Mouse (Mus musculus) spleen, postnatal 36 days (tissue): ENCODE results near the gene 4930455H04Rik.

Source experiments
- DNase-seq, 2 experiments: peaks; one replicate each; pipeline ENCODE4 v3.0.0; 2022; ENCODE audit warnings: low spot score in 2 of 2, mixed read lengths in 1 of 2

The 4930455H04Rik gene

GRCm38 (mm10) chr3:116967967-116968366, at the start of gene 4930455H04Rik:
TSS of gene 4930455H04Rik (plus strand) at chr3:116968267.
- DNase-seq, result no peak

GRCm38 (mm10) chr3:116921535-116921934, 46.5 kb upstream of the 4930455H04Rik start:
- no peak for DNase-seq

GRCm38 (mm10) chr3:116923042-116923441, 45.0 kb upstream of the 4930455H04Rik start:
- DNase-seq, result no peak

- DNase-seq, result no peak
Measured at GRCm38 (mm10) chr3:116928994-116929393, 39.1 kb upstream of the 4930455H04Rik start.

GRCm38 (mm10) chr3:116933158-116933557, 34.9 kb upstream of the 4930455H04Rik start:
- DNase-seq, result no peak

- DNase-seq, result no peak
Measured at GRCm38 (mm10) chr3:116936934-116937691, 31.0 kb upstream of the 4930455H04Rik start.

- DNase-seq, result no peak
Measured at GRCm38 (mm10) chr3:116940804-116941558, 27.1 kb upstream of the 4930455H04Rik start.

GRCm38 (mm10) chr3:116941559-116942117, 26.4 kb upstream of the 4930455H04Rik start:
- DNase-seq, result no peak

GRCm38 (mm10) chr3:116942751-116943150, 25.3 kb upstream of the 4930455H04Rik start:
- DNase-seq, result no peak

GRCm38 (mm10) chr3:116943422-116943821, 24.6 kb upstream of the 4930455H04Rik start:
- DNase-seq, result no peak

GRCm38 (mm10) chr3:116946476-116946875, 21.6 kb upstream of the 4930455H04Rik start:
- DNase-seq, result no peak

GRCm38 (mm10) chr3:116950665-116951115, 17.4 kb upstream of the 4930455H04Rik start:
- no peak for DNase-seq

GRCm38 (mm10) chr3:116951489-116951888, 16.6 kb upstream of the 4930455H04Rik start:
- DNase-seq, result no peak

- DNase-seq, result no peak
Measured at GRCm38 (mm10) chr3:116952242-116952899, 15.7 kb upstream of the 4930455H04Rik start.

- DNase-seq, result no peak
Measured at GRCm38 (mm10) chr3:116953366-116953765, 14.7 kb upstream of the 4930455H04Rik start.

- no peak for DNase-seq
Measured at GRCm38 (mm10) chr3:116955061-116955460, 13.0 kb upstream of the 4930455H04Rik start.

- no peak for DNase-seq
Measured at GRCm38 (mm10) chr3:116960414-116960813, 7.7 kb upstream of the 4930455H04Rik start.

GRCm38 (mm10) chr3:116961354-116962142, 6.5 kb upstream of the 4930455H04Rik start:
- no peak for DNase-seq

- no peak for DNase-seq
Measured at GRCm38 (mm10) chr3:116963213-116963612, 4.9 kb upstream of the 4930455H04Rik start.

- no peak for DNase-seq
Measured at GRCm38 (mm10) chr3:116964426-116964825, 3.6 kb upstream of the 4930455H04Rik start.

- no peak for DNase-seq
Measured at GRCm38 (mm10) chr3:116966225-116966624, 1.8 kb upstream of the 4930455H04Rik start.
